Mouse (Mus musculus) stomach, postnatal 0 days (tissue): Measurements from ENCODE around the gene Plekhh1. TPM values are rescaled to one million over a fixed set of nuclear protein-coding genes. Genes with fewer than 3 reads are reported as not detected.
A peak's percentile ranks its signal among the peaks of the same experiment; 100 is the strongest.

Experiments
- ATAC-seq: fragments of 200-750 bp; cut with Nextera tagmentation; 2 replicates; pipeline ENCODE4 v1.8.0; 2017; ENCODE audit not compliant: low FRiP score, low TSS enrichment
- DNase-seq: peaks from one replicate; pipeline ENCODE4 v3.0.0-alpha.2; 2016; ENCODE audit warnings: low spot score
- H3K27ac ChIP-seq: fragments of 300-500 bp; sonication (generic); replicated peaks from 2 replicates; pipeline ENCODE4 v1.5.1; 2014; ENCODE audit warnings: mild to moderate bottlenecking, control low read depth
- H3K27me3 ChIP-seq: fragments of 300-500 bp; sonication (generic); 2 replicates; pipeline ENCODE4 v1.6.1; 2014; ENCODE audit warnings: low read length; ENCODE audit not compliant: control insufficient read depth, insufficient read depth
- H3K36me3 ChIP-seq: fragments of 300-500 bp; sonication (generic); 2 replicates; pipeline ENCODE4 v1.6.1; 2014; ENCODE audit warnings: low read length, mixed read lengths; ENCODE audit not compliant: control insufficient read depth, insufficient read depth
- H3K4me1 ChIP-seq: fragments of 300-500 bp; sonication (generic); replicated peaks from 2 replicates; pipeline ENCODE4 v1.6.1; 2014; ENCODE audit warnings: antibody characterized with exemption; ENCODE audit not compliant: control insufficient read depth, insufficient read depth
- H3K4me2 ChIP-seq: fragments of 300-500 bp; sonication (generic); replicated peaks from 2 replicates; pipeline ENCODE4 v1.6.1; 2014; ENCODE audit warnings: low read depth, mild to moderate bottlenecking, control low read depth, moderate library complexity
- H3K4me3 ChIP-seq: fragments of 300-500 bp; sonication (generic); 2 replicates; pipeline ENCODE4 v1.5.1; 2014; ENCODE audit warnings: low read depth, low read length, control low read depth
- H3K9ac ChIP-seq: fragments of 300-500 bp; sonication (generic); 2 replicates; pipeline ENCODE4 v1.6.1; 2014; ENCODE audit warnings: mild to moderate bottlenecking, low read length, control low read depth, mixed read lengths
- H3K9me3 ChIP-seq: fragments of 300-500 bp; sonication (generic); 2 replicates; pipeline ENCODE4 v1.6.1; 2016; ENCODE audit warnings: low read length; ENCODE audit not compliant: control insufficient read depth
- CTCF ChIP-seq: IDR thresholded peaks from 2 replicates; pipeline ENCODE4 v1.5.1; 2016; ENCODE audit warnings: antibody characterized with exemption, low read depth, mild to moderate bottlenecking, moderate library complexity
- EP300 ChIP-seq: optimal IDR thresholded peaks from 2 replicates; pipeline ENCODE3; 2016; ENCODE audit warnings: antibody characterized with exemption
- WGBS: fragments of 180-500 bp; shearing (Covaris S2); extraction: QIAGEN DNeasy Blood & Tissue Kit; methylation state at CpG from one replicate; pipeline ENCODE4 v1.1.7; 2014; 5-methylcytosine and 5-hydroxymethylcytosine counted together
- polyA plus RNA-seq: library from polyadenylated mRNA; unstranded; fragments of >200 nt; fragmentation: Nextera tagmentation; extraction: Ambion mirVana; gene quantifications from 2 replicates; pipeline ENCODE4 v1.2.1, GENCODE M21; 2015

Gene Plekhh1
- polyA plus RNA-seq, 1 experiment from 2014 or later, result 6.1 TPM

GRCm38 (mm10) chr12:79122820-79123219 lies 93.9 kb downstream of the Plekhh1 start:
- Histone ChIP-seq H3K27ac (no peak overlapping the region), H3K4me2 (no peak overlapping the region), H3K9me3 (no peaks in the 10 kb centered on the region), H3K4me1 (no peaks in the 10 kb centered on the region), H3K27me3 (no peaks in the 10 kb centered on the region), H3K9ac (no peak overlapping the region), H3K4me3 (no peak overlapping the region), H3K36me3 (no peaks in the 10 kb centered on the region)
- no peak for DNase-seq
- TF ChIP-seq CTCF (peak; percentile 67), EP300 (no peak)
- 32% methylated on average over 3 of the region's 3 CpGs for WGBS
- no peak for ATAC-seq

- Histone ChIP-seq H3K36me3 (no peaks in the 10 kb centered on the region), H3K4me1 (no peaks in the 10 kb centered on the region), H3K27me3 (peaks cover 2% of the 10 kb centered on the region; the same call in 1 of the 2 replicates), H3K4me2 (peak within 1 kb of the TSS; percentile 69), H3K27ac (no peak within 1 kb of the TSS), H3K4me3 (peak within 1 kb of the TSS; percentile 43), H3K9me3 (no peaks in the 10 kb centered on the region), H3K9ac (no peak within 1 kb of the TSS)
- under 1% methylated on average over 47 of the region's 47 CpGs for WGBS
- no peak for TF ChIP-seq CTCF
- TF ChIP-seq EP300, result no peak
- peak; percentile 96 for ATAC-seq
- DNase-seq, result peak; percentile 90
Observed at GRCm38 (mm10) chr12:79130299-79131177, 101.6 kb downstream of the Plekhh1 start, which contains the start of gene Arg2. Gene Arg2, plus strand, starts transcription at chr12:79130777.

Other genes starting within 250 kb of the Plekhh1 start
- 72.1 and 76.5 TPM in 2 replicates for gene Atp6v1d, start 167.5 kb upstream of the Plekhh1 start, polyA plus RNA-seq
- gene Eif2s1, start 167.3 kb upstream of the Plekhh1 start, polyA plus RNA-seq, result 132 and 145 TPM in 2 replicates
- 42.6 and 50.2 TPM in 2 replicates for gene Plek2, start 122.2 kb upstream of the Plekhh1 start, polyA plus RNA-seq
- 4.7 and 4.9 TPM in 2 replicates for gene Tmem229b, start 21.5 kb upstream of the Plekhh1 start, polyA plus RNA-seq
- 18.8 and 20.3 TPM in 2 replicates for gene Pigh, start 60.5 kb downstream of the Plekhh1 start, polyA plus RNA-seq
- gene Arg2, start 101.6 kb downstream of the Plekhh1 start, polyA plus RNA-seq, result 2.0 and 2.2 TPM in 2 replicates
- 110 and 111 TPM in 2 replicates for gene Vti1b, start 143.5 kb downstream of the Plekhh1 start, polyA plus RNA-seq
- gene Rdh11, start 163.1 kb downstream of the Plekhh1 start, polyA plus RNA-seq, result 16.3 and 17.1 TPM in 2 replicates
- 78.8 and 88.1 TPM in 2 replicates for gene Rdh12, start 179.8 kb downstream of the Plekhh1 start, polyA plus RNA-seq